Mouse (Mus musculus): ENCODE results near the gene Clec2l. TPM values are rescaled to one million over a fixed set of nuclear protein-coding genes. Genes with fewer than 3 reads are reported as not detected.

The Clec2l gene
- polyA plus RNA-seq, 1 experiment from 2014 or later: 2.8 TPM

Other genes starting within 250 kb of the Clec2l start
- 16.7 and 18.9 TPM in 2 replicates for gene Ubn2, start 229.1 kb upstream of the Clec2l start, polyA plus RNA-seq (2015; fragmentation: Nextera tagmentation; extraction: Ambion mirVana)
- gene Fmc1, start 129.6 kb upstream of the Clec2l start, polyA plus RNA-seq (2015; fragmentation: Nextera tagmentation; extraction: Ambion mirVana): 96.9 and 98.5 TPM in 2 replicates
- gene Luc7l2, start 111.7 kb upstream of the Clec2l start, polyA plus RNA-seq (2015; fragmentation: Nextera tagmentation; extraction: Ambion mirVana): 62.8 and 64.3 TPM in 2 replicates
- 0.45 TPM in 2 replicates for gene Klrg2, start 25.8 kb upstream of the Clec2l start, polyA plus RNA-seq (2015; fragmentation: Nextera tagmentation; extraction: Ambion mirVana)
- gene Tbxas1, start 212.3 kb downstream of the Clec2l start, polyA plus RNA-seq (2015; fragmentation: Nextera tagmentation; extraction: Ambion mirVana): 1.5 and 1.9 TPM in 2 replicates
- 19.6 and 19.8 TPM in 2 replicates for gene Hipk2, start 213.1 kb downstream of the Clec2l start, polyA plus RNA-seq (2015; fragmentation: Nextera tagmentation; extraction: Ambion mirVana)

Measured in limb, embryonic 13.5 days (tissue).